Mouse (Mus musculus) adrenal gland, postnatal 4 days (tissue): ENCODE data around the gene Gbx1. TPM values are rescaled to one million over a fixed set of nuclear protein-coding genes. Genes with fewer than 3 reads are reported as not detected.
"Not testable (repeated sequence)": the region's sequence is repeated elsewhere in the genome, so short reads cannot be mapped to it uniquely, and the experiment has no call there.

Experiments
- DNase-seq, 2 experiments: peaks; one replicate each; pipeline ENCODE4 v3.0.0; 2021 to 2022; ENCODE audit warnings: low spot score in 2 of 2, mixed read lengths in 2 of 2
- long read RNA-seq, 2 experiments: library from polyadenylated mRNA; stranded (forward); transcript quantifications; one replicate each; pipeline ENCODE4 v2.0.0; 2021
- total RNA-seq, 2 experiments: library from RNA; stranded (reverse); gene quantifications; 2 replicates each; pipeline ENCODE4 v1.2.3; 2021

The Gbx1 gene
- under 1 TPM in 1 of 2 experiments, not detected in 1; 0.11 TPM for total RNA-seq
- long read RNA-seq, experiment 1 = 0 reads
- long read RNA-seq, experiment 2 = 0 reads

DNA sequence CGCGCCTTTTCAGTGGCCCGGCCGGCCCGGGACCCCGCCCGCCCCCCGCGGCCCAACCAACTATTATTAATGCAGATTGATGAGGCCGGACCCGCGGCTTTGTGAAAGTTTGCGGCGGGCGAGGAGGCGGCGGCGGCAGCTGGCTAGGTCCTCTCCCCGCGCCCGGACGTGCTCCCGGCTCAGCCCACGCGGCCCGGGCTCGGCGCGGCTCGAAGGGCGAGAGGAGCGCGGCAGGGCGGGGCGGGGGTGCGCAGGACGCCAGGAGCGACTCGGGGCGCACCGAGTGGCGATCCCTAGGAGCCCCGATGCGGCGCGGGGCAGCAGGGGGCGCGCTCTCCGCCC lies at the start of gene Gbx1:
Gbx1 (minus strand) TSS at position 314 of the 342 bp plus-strand sequence.
- no peak for DNase-seq

DNA sequence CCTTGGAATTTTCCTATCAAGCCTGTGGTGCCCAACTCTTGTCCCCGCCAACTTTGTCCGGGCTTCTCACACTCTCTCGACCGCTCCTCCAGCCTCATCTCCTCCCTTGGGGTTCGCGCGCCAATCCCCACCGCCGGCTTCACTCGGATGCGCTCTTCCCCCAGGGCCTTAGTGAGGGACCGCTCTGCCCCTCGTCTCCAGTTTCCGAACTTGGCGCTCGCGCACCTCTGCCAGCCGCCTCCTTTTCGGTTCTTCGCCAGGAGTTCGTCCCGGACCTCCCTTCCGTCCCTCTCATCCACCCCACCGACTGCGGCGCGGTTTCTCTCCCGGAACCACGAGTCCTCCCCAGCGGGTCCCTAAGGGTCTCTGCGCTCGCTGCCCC lies 49.8 kb upstream of the Gbx1 start:
- no peak for DNase-seq

DNA sequence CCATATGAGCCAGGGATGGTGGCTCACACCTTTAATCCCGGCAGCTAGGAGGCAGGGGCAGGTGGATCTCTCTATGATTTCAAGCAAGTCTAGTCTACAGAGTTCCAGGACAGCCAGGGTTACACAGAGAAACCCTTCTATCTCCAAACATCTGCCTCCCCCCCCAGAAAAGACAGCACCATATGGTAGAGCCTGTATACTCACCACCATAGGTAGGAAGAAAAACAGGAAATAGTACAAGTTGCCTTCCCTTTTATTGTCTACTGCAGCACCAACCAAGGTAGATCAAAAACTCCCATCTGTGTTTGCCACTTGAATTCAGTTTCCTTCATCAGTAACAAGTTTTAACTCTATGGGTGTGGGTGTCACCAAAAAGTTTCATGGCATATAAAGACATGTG lies 48.9 kb upstream of the Gbx1 start:
- DNase-seq = no peak

DNA sequence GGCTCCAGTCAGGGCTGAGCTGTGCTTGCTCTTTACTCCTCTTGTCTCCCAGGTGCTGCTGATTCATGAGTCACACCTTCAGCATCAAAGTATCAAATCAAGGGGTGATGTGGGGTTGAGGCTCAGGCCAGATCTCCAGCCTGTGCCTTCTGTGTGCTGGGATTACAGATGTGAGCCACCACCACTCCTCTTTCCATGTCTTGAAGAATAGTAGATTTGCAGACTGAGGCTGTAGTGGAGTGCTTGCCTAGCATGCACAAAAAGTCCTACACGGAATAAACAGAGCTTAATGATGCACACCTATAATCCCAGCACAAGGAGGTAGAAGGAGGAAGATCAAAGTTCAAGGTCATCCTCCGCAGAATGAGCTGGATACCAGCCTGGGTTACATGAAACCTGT lies 29.7 kb upstream of the Gbx1 start, which contains the start of gene 4931409K22Rik:
4931409K22Rik (minus strand) TSS at position 101 of the 400 bp plus-strand sequence.
- DNase-seq = no peak

DNA sequence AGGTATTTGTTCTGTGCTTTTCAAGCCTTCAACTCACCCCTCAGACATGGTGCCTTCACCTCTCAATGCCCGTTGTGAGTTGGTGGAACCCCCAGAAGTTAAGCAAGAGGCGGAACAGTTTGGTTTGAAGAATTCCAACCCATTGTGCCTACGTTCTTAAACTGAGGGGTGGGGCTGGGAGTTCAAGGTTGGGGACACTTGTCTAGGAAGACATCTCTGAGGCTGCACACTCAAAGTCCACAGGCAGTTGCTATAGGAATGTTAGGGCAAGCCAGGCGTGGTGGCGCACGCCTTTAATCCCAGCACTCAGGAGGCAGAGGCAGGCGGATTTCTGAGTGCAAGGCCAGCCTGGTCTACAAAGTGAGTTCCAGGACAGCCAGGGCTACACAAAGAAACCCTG lies 28.3 kb upstream of the Gbx1 start:
- DNase-seq = not testable (repeated sequence)

DNA sequence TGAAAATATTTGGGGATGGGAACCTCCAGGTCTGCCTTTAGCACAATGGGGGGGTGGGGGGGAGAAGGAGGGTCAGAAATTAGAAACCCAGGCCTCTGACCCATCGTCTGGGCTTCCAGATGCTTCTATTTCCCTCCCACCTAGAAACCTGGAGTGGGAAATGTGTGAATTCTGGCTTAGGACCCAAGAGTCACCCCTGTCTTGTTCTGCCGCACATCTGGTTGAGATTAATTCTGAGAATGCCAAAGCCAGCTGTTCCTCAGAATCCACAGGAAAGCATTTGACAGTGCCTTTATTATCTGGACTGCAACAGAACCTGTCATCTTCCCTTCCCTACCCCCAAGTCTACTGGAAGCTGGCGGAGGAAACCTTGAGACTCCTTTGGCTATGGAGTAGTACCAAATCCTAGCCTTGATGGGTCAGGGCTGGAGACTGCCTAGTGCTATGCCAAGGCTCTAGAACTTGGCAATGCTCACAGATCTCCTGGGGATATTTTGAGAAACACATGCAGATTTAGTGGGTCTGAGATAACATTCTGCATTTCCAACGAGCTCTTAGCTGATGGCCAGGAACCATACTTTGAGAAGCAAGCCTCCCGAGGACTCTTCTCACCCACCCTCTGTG lies 26.7 kb upstream of the Gbx1 start:
- no peak for DNase-seq

DNA sequence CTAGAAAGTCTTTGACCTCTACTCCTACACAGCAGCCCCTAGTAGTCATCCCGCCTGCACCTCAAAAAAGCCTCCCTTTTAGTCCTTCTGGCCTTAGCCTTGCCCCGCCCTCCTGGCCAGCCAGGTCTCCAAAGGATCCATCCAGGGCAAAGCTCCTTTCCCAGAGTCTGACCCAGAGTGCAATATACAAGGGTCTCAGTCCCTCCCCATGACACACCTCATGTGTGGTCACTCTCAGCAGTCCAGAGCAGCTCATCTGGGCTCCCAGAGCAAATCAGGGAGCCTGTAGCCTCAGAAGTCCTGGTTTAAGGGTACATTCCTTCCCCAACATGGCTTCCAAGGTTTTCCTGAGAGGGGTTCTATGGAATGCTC lies 24.3 kb upstream of the Gbx1 start:
- DNase-seq = no peak

DNA sequence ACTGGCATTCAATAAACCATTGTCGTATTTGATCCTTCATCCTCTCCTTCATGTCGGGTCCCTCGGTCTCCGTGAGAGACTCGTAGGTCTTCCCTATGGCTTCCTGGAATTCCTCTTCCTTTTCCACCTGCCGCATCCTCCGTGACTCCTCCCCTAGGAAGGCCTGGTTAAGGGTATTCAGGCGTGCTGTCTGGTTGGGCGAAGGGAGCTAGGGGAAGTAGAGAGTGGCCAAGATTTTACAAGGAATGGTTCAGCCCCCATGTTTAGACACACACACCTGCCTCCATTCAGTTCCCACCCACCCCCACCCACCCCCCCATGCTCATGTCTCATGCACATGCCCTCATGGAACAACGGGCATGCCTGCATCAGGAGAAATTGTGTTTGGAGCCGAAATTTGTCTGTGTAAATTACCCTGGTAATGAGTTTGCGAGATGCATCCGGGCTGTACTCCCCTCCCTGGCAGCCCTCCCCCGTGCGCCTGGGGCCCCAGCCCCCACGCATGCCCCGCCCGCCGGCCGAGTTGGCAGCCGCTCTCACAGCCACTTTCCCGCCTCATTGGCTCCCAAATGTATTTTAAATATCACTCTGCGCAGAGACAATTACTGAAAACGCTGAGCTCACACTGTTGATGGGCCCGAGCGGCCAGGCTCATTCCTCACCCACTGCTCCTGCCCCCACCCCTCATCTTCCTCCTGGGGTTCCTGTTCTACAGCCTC lies 23.8 kb upstream of the Gbx1 start:
- no peak for DNase-seq

DNA sequence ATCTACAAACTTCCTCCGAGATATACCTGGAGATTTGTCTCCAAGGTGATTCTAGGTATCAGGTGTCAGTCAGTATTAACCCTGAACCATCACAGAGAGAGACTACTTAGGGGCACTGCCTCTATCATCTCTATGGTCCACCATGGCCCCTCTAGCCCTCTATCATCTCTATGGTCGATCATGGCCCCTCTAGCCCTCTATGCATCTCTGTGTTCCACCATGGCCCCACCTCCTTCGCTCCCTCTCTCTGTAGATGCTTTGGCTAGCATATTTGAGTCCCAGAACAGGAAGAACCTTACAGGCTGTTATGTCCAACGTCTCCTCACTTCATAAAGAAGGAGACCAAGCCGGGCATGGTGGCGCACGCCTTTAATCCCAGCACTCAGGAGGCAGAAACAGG lies 15.6 kb upstream of the Gbx1 start:
- DNase-seq = no peak

DNA sequence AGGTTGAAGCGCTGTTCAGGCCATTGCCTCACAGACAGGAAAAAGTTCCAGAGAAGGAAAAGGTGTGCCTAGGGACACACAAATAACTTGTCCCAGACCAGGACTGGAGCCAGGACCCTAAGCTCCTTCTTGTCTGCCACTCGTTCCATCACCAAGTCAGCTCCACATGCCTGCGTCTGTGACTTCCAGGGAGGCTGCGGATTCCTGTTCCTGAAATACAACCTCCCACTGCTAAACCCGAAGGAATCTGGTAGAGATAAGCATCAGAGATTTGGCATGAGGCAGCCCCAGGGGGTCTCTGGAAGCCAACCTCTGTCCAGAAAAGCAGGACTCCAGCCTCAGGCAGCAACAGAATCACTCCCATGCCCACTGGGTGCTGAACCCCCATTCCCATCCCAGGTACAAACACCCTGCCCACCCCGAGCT lies 14.2 kb upstream of the Gbx1 start:
- DNase-seq = no peak

DNA sequence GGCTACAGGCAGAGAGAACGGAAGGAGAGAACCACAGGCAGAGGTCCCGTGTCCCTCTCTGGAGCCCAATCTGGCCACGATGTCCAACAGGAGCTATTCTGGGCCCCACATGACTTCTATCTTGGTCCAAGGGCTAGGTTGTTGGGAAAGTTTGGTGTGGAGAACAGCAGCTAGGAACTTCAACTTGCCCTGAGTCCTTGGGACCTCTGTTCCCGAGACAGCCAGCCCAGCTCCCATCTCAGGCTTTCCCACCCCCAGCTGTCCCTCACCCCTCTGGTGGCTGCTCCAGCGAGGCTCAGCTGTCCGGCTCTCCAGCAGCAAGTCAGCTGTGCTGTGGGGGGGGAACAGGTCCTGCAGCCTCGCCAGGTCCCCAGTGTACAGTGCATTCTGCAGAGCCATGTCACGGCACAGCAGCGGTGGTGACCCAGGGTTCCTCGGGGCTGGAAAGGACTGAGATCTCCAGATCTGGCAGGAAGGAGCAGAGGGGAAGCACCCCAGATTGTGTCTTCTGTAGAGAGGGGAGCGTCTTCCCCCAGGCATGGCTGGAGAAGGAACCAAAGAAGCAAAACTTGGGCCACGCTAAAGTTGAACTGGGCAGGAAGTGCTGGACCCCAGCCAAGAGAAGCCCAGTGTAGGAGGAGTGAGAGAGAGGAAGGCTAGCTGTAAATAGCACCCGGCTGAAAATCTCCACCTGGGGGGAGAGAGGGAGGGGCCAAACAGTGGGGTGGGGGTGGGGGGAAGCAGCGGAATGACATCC lies 13.6 kb upstream of the Gbx1 start, which contains the start of gene Asb10:
Asb10 (minus strand) TSS at position 592 of the 757 bp plus-strand sequence.
- no peak for DNase-seq

DNA sequence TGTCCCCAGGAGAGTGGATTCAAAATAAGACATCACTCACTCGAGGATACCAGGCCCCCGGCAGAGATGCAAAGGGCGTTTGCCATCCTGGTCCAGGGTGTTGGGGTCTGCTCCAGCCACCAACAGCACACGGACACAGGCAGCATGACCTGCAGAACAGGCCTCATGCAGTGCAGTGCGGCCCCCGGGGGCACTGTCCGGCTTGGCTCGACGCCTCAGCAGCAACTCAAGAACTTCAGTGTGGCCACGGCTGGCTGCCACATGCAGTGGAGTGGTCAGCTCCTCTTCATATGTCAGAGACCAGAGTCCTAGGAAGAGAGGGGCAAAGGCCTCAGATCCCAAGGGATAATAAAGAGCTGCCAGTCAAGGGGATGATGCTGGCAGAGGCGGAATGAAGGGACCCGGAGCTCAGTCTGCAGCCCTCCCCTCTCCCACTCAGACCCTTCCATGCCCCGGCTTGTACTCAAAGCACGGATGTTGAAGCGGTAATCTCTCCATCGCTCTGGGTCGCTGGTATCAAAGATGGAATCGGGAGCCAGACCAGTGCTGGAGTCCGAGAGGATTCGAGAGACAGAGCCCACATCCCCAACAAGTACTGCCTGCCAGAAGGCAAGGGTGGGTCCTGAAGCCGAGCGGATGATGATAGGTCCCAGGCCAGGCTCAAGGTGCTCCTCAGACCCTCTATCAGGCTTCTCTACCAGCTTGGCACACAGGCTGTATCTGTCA lies 12.7 kb upstream of the Gbx1 start:
- DNase-seq = no peak

DNA sequence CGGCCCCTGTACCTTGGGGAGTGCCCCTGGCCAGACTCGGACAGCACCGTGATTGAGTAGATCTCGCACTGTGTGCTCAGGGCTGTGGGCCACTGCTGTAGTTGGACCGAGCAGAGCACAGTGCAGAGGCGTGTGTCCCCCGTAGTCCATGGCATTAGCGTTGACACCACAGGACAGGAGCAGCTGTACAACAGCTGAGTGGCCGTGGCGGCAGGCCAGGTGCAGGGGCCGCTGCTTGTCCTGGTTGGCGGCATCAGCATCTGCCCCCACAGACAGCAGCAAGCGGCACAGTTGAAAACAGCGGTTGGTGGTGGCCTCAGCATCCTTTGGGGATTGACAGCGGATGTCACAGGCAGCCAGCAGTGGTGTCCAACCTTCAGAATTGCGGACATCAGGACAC lies 10.6 kb upstream of the Gbx1 start:
- no peak for DNase-seq

DNA sequence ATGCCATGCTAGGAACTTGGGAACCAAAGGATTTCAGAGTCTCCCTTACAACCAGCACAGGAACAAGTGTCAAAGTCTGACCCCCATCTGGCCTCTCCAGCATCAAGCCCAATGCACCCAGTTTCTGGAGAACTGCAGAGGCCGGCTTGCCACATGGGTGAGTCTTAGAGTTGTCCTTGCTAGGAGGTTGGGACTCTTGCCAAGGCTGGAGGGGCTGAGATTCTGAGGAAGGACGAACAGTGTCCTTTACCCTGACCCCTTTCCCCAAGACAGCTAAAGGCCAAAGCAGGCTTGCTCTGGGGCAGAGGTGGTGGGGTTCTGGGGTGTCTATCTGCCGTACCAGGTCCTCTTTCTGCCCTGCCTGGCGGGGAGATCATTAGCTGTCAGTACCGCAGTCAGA lies 9.5 kb upstream of the Gbx1 start:
- DNase-seq = no peak

DNA sequence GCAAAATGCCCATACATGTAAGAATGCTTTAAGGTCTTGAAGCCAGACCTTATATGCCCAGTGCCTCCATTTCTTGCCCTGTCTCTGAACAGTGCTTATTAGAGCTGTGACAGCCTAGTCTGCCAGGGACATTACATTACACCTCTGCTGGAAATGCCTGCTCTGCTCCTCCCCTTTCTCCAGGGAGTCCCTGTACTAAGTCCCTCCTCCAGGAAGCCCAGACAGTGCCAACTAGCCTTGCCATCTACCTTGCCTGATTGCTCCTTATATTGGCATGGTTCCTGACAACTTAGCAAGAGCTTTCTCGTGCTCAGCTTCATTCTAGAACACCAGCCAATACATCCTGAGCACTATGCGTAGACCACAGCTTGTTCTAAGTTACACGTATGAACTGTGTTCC lies 8.7 kb upstream of the Gbx1 start:
- no peak for DNase-seq

DNA sequence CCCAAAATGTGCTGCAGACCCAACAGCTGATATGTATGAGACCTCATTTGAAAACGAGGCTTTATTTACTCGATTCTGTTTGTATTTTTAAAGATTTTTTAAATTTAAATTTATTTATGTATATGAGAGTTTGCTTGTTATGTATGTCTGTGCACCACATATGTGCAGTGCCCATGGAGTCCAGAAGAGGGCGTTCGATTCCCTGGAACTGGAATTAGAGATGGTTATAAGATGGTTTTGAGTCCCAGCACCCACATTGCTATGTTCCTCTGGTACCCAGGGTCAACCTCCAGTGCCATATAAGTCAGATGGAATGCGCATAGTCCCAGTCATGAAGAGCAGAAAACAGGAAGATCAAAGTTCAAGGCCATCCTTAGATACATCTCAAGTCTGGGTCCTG lies 7.3 kb upstream of the Gbx1 start:
- DNase-seq = no peak

DNA sequence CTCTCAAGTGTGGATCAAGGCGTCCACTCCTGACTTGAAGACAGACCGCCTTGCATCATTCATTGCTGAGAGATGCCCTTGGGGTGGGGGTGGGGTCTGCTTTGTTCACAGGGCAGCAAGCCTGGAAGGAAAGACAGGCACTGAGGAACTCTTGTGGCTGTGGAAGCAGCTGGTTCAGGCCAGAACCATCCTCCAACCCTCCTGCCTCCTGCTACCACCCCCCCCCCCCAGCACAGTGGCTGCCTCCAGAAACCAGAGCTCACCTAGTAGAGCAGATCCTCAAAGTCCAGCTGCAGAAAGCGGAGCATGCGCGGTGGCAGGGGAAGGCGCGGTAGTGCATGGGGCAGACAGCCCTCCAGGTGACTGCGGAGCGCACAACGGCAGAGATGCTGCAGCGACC lies 6.4 kb upstream of the Gbx1 start:
- no peak for DNase-seq

DNA sequence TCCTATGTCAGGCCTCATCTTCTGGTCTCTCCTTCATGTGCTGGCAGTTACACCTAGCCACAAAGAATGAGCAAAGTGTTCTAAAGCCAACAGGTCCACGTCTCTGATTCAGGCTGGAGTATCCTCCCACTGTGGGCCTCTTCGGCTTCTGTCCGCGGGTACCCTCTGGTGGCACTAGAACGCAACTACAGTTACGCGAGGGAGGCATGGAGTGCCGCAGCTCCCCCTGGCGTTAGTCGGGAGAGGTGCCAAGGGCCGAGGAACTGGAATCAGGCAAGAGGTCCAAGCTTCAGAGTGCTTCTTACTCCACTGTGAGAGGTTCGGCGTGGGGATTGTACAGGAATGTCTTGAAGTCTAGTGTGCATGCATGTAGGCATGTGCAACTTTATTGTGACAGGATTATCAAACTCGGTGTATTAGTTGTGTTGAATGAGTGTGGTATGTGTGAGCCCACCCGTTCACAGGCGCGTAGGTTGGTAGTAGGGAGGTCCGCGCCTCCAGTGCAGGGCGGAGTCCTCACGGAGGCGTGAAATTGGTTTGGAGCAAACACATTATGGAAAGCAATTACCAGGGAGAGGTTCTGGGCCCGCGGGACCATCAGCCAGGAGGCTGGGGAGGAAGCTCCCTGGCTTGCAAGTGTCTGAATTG lies 3.2 kb upstream of the Gbx1 start:
- peak; percentile 74 to 87 for DNase-seq

DNA sequence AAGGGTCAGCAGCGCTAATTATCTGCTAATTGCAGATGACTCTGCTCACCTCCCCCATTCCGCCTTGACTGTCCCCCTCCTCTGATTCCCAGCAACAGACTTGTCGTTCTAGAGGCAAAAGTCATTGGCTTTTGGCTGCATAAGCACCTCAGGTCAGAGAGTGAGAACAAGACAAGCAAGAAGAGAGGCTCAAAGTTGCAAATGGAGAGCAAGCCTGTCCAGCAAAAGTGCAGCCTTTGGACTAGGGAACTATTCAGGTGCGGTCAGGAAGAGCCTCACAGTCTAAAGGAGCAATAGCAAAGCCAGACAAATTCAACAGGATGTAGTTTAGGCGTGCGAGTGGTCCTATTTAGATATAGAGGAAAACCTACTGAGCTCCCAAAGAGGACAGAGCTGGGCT lies 778 bp upstream of the Gbx1 start:
- DNase-seq = no peak

DNA sequence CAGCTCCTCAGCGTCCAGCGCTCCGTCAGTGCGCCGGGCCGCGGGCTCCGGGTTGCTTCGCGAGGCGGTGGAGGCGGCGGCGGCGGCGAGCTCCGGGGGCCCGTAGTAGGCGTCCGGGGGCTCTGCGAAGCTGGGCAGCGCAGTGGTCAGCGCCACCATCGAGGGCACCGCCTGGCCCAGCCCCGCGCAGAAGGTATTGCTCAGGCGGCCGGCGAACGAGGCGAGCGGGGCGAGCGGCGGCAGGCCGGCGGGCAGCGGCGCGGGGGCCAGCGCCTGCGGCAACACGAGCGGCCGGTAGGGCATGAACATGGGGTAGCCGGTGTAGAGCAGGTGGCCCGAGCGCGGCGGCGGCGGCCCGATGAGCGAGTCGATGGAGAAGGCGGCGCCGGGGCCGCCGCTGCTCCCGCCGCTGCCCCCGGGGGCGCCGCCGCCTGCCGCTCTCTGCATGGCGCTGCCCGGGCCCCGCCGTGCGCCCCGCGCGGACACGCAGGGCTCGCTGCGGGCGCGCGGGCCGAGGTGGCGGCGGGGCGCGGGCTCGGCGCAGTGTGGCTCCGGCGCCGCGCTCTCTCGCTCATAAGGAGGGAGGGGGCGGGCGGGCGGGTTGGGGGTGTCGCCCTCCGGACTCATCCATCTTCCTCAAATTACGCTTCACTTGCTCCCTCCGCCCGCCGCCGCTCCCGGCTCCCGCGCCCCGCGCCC lies 663 bp downstream of the Gbx1 start:
- DNase-seq = no peak
